Mouse (Mus musculus) adrenal gland, postnatal 4 days (tissue): ENCODE data around the gene Gpr143. TPM values are rescaled to one million over a fixed set of nuclear protein-coding genes. Genes with fewer than 3 reads are reported as not detected.

Source experiments
- total RNA-seq, 2 experiments: library from RNA; stranded (reverse); gene quantifications; 2 replicates each; pipeline ENCODE4 v1.2.3; 2021

The Gpr143 gene
- total RNA-seq, 2 experiments from 2014 or later = 0.36 TPM; not detected in 1

Other genes starting within 250 kb of the Gpr143 start
- gene Cldn34a, start 218.6 kb upstream of the Gpr143 start, total RNA-seq = not detected
- 10 to 100 TPM; 15.1 to 25.1 TPM for gene Shroom2, start 12.5 kb upstream of the Gpr143 start, total RNA-seq
- 1 to 10 TPM; 4.7 to 5.0 TPM for gene Usp51, start 224.5 kb downstream of the Gpr143 start, total RNA-seq